Mouse (Mus musculus): ENCODE results near the gene Espn.

Gene Espn

DNA sequence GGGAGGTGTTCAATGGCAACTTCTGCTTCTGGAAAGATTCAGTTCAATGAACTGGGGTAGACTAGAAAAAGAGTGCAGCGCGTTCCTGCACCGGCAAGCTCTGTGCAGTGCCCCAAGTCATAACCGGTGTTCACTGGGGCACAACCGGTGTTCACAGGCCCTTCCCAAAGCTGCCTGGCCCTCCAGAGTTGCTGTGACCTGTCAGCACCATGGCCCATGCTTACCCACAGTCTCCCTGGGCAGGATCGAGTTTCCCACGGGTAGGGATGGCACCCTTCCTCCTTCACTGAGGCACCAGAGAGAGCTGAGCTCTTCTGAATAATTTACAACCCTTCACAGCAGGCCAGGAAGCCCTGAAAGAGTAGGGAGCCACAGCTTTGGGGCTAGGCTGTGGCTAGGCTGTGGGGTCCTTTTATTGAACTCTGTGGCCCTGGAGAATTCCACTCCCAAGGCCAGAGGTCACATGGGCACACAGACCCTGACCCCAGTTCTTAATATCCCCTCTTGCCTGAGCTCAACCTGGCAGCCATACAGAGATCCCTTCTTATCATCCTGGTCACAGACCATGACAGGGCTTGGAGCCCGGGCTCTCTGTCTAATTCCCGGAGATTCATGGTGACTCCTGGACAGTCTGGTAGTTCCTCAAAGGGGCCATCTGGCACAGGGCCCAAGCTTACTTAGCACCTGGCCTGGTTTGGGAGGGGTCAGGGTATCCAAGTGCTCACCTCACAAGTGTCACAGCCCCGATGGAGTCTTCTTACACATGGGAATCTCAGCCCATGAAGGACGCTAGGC, 5.9 kb downstream of the Espn start:
- no peak for DNase-seq (ENCODE audit: low spot score)

- DNase-seq (ENCODE audit: low spot score): no peak
These were observed 6.7 kb downstream of the Espn start for GRCm38 (mm10) chr4:152145473-152145872.

GRCm38 (mm10) chr4:152143632-152144031, 8.5 kb downstream of the Espn start:
- DNase-seq (ENCODE audit: low spot score): no peak

- no peak for DNase-seq (ENCODE audit: low spot score)
These were observed 10.5 kb downstream of the Espn start for GRCm38 (mm10) chr4:152141521-152142135.

- DNase-seq (ENCODE audit: low spot score): no peak
These were observed 11.7 kb downstream of the Espn start for GRCm38 (mm10) chr4:152140441-152140840.

DNA sequence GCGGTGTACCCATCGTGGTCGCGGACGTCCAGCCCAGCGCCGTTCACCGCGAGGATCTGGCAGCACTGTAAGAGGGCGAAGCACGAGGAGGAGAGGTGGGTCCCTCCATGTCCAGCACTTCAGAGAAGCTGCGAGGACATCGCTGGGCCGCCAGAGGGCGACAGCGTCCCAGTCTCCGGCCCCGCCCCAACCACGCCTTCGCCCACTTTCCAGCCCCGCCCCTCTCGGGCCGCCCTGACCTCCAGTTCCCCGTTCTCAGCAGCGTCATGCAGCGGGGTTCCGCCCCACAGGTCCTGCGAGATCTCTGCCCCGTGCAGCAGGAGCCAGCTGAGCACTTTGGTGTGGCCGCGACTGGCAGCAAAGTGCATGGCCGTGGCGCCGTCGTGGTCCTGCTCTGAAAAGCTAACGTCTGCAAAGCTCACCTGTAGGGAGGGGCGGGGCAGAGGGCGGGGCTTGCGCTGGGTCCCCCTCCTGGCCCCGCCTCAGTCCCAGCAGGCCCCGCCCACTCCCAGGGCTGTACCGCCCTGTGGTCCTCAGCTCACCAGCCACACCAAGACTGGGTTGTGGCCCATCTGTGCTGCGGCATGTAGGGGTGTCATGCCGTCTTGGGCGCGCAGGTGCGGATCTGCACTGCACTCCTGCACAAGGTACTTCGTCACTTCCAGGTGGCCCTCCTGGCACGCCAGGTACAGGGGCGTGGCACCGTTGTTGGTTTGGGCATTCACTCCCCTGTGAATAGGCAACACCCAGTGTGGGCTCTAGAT, 13.5 kb downstream of the Espn start:
- DNase-seq (ENCODE audit: low spot score): peak; percentile 54

DNA sequence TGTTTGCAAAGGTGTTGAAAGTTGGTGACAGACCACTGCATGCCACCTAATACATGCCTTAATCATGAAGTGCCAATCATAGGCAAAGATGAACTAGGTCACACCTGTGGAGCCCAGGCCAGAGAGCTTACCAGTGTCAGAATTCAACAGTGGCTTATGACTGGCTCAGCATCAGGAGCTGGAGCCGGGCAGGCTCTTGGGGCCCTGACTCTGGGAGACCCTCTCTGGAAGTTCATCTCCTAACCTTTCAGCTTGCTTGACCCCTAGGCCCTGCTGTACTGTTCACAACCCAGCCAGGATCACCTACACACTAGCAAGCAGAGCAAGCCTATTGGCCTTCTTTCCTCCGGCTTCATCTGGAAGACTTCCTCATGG, 15.3 kb downstream of the Espn start:
- DNase-seq (ENCODE audit: low spot score): no peak

DNA sequence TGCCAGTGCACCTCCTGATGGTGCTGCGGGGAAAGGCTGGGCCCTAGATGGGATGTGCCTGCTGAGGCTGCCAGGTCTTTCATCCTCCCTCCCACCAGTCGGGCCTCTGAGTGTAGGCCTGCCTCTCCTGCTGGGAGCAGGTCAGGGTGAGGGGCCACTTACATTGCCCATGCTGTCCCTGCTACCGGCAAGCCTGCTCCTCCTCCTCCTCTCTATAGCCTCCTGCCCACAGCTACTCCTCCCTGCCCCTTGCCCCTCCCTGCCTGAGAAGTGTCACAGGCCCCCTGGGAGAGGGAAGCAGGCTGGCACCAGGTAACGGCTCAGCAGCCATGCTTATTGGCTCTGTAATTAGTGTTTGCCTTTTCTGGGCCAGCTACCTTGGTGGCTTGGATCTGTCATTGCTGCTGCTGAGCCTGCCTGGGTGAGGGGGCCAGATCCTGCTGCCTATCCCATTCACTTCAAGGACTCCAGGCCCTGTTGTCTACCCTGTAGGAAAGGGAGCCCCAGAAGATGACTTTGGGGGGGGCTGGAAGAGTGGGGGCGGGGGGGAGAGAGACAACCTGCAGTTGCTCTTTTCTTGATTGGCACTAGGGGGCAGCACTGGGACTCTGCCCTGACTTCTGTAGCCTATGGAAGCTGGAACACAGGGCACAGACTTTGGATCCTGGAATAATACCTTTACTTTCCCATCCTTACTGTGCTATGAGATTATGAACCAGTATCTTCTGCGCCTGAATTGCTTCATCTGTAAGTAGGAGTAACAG, 15.9 kb downstream of the Espn start:
- DNase-seq (ENCODE audit: low spot score): no peak

DNA sequence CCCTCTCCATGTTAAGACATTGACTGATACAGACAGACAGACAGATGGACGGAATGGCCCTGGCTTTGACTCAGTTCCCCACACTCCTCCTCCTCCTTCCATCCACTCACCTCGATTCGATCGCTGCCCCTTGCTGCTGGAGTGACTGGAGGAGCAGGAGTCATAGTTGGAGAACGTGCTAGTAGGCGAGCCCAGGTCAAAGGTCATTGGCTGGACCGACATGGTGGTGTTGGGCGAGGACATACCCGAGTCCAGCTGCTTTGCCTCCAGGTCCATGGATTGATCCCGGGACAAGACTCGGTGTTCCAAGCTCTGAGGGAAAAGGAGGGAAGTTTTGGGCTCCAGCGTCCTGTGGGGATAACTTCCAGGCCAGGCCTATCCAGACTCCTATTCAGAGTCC, 16.8 kb downstream of the Espn start:
- DNase-seq (ENCODE audit: low spot score): no peak

GRCm38 (mm10) chr4:152134507-152134906, 17.7 kb downstream of the Espn start:
- DNase-seq (ENCODE audit: low spot score): no peak

DNA sequence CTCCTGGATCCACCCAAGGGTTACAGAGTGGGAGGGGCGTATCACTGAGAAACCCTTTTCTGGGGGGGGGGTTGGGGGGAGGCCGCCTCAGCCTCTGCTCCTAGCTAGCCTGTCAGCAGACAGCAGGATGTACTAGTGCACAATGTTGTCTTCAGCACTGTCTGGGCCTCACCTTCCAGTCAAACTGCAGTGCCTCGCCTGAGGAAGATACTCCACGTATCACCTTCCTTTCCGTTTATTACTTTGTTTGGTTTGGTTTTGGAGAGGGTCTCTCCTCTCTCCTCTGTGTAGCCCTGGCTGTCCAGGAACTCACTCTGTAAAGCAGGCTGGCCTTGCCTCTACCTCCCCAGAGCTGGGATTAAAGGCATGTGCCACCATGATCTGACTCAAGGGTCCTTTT, 19.0 kb downstream of the Espn start:
- no peak for DNase-seq (ENCODE audit: low spot score)

DNA sequence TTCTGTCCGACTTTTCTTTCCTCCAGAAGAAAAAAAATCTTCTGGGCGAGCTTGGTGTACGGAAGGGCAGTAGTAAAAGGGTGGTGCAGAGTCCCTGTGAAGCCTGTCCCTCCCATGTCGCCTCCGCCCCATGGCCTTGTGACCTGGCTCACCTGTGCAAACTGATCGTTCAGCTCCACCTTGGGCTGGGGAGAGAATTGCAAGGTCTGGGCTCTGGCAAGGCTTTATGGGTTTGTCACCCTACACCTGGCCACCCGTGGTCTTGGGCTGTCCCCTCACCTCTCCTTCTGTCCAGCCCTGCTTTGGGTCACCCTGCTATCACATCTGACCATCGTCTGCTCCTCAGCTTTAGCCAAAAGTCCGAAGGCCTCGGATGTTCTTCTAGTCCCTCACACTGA, 19.4 kb downstream of the Espn start:
- DNase-seq (ENCODE audit: low spot score): no peak

GRCm38 (mm10) chr4:152131809-152132771, 20.1 kb downstream of the Espn start:
- no peak for DNase-seq (ENCODE audit: low spot score)

GRCm38 (mm10) chr4:152130771-152131653, 21.2 kb downstream of the Espn start:
- no peak for DNase-seq (ENCODE audit: low spot score)

DNA sequence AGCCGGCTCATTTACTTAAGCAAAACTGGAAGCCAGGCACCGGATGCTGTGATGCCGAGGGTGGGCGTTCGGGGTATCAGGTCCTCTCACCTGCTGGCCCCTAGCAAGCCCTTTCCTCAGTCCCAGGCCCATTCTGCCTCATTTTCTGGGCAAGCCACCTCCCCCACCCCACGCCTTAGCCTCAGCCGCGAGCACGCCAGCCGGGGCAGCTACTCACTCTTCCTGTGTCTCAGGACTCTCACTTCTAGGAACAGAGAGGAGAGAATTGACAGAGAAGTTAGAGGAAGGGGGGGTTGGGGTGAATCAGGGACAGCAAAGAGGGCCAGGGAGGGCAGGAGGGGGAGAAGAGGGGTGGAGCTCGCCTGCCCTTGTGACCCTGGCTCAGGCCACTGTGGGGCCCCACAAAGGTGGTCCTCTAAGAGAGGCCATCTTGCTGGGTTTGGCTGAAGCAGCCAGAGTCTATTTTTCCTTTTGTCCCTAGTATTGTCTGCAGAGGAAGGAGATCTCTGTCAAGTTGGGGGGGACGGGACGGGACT, 22.7 kb downstream of the Espn start:
- no peak for DNase-seq (ENCODE audit: low spot score)

DNA sequence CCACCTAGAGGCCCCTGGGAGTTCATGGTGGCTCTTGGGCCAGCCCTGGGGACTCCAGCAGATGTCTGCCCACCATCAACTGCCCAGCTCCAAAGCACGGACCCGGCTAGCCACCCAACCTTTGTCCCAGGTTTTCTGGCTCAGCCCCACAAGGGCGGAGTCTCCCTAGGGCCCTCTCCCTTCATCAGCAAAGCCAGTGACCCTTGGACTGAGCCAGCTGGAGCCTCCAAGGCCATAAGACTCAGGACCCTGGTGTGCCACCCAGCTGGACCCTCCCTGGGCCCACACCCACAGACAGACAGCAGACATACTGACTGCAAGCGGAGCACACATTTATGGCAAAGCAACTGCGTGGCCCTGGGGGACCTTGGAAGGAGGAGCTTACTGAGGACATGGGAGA, 23.4 kb downstream of the Espn start:
- no peak for DNase-seq (ENCODE audit: low spot score)

DNA sequence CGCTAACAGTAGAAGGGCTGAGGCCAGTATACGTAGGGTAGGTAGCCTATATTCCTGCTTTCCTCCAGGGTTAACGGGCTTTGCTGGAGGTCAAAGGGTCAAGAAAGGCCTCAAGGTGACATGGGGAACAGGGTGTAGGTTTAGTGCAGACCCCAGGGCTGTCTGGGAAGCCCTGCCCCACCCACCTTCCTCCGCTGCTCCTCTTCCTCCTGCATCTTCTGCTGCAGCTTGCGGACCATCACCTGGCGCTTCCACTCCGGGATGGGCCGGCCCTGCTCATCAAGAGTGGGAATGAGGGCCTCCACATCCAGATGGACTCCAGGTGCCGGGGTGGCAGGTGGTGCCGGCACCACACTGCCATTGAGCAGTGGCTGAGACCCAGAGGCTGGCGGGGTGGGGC, 24.3 kb downstream of the Espn start:
- no peak for DNase-seq (ENCODE audit: low spot score)

GRCm38 (mm10) chr4:152126026-152126920, 25.9 kb downstream of the Espn start:
- DNase-seq (ENCODE audit: low spot score): no peak
